Mouse (Mus musculus) G1E-ER4 (cell line): ENCODE measurements around the gene Prpf3. TPM values are rescaled to one million over a fixed set of nuclear protein-coding genes. Genes with fewer than 3 reads are reported as not detected.

Experiments used
- GATA1 ChIP-seq: IDR thresholded peaks from one replicate; pipeline ENCODE4 v1.8.0; 2012; ENCODE audit warnings: low read length, inconsistent platforms
- polyA plus RNA-seq: library from polyadenylated mRNA; stranded (reverse); fragments of >175 nt; gene quantifications from 2 replicates; pipeline ENCODE4 v1.2.3, GENCODE M21; 2012

The Prpf3 gene
- polyA plus RNA-seq, 1 experiment = 14.4 TPM

GRCm38 (mm10) chr3:95850611-95851010 lies 5.1 kb downstream of the Prpf3 start:
- no peak for TF ChIP-seq GATA1

- no peak for TF ChIP-seq GATA1
Measured at GRCm38 (mm10) chr3:95842503-95843214, 13.0 kb downstream of the Prpf3 start.

- TF ChIP-seq GATA1 = peak; percentile 77
Measured at GRCm38 (mm10) chr3:95839250-95839649, 16.4 kb downstream of the Prpf3 start.

GRCm38 (mm10) chr3:95829053-95829452 lies 26.6 kb downstream of the Prpf3 start:
- no peak for TF ChIP-seq GATA1

- no peak for TF ChIP-seq GATA1
Measured at GRCm38 (mm10) chr3:95826275-95826674, 29.4 kb downstream of the Prpf3 start.

- TF ChIP-seq GATA1 = no peak
Measured at GRCm38 (mm10) chr3:95820046-95821010, 35.4 kb downstream of the Prpf3 start.

- no peak for TF ChIP-seq GATA1
Measured at GRCm38 (mm10) chr3:95819351-95819985, 36.2 kb downstream of the Prpf3 start.

- no peak for TF ChIP-seq GATA1
Measured at GRCm38 (mm10) chr3:95818571-95819288, 37.0 kb downstream of the Prpf3 start, which contains the start of gene Rprd2. TSS of gene Rprd2 (minus strand) at chr3:95818863.

- TF ChIP-seq GATA1 = no peak
Measured at GRCm38 (mm10) chr3:95818026-95818511, 37.6 kb downstream of the Prpf3 start.

GRCm38 (mm10) chr3:95816681-95817080 lies 39.0 kb downstream of the Prpf3 start:
- no peak for TF ChIP-seq GATA1

GRCm38 (mm10) chr3:95808384-95808783 lies 47.3 kb downstream of the Prpf3 start:
- TF ChIP-seq GATA1 = no peak

GRCm38 (mm10) chr3:95806677-95807076 lies 49.0 kb downstream of the Prpf3 start:
- TF ChIP-seq GATA1 = no peak

- no peak for TF ChIP-seq GATA1
Measured at GRCm38 (mm10) chr3:95803851-95804250, 51.8 kb downstream of the Prpf3 start.

- TF ChIP-seq GATA1 = no peak
Measured at GRCm38 (mm10) chr3:95798756-95799155, 56.9 kb downstream of the Prpf3 start.

GRCm38 (mm10) chr3:95794299-95794698 lies 61.4 kb downstream of the Prpf3 start:
- no peak for TF ChIP-seq GATA1
